Mouse (Mus musculus): Measurements from ENCODE around the gene Prim2.

Gene Prim2

GRCm38 (mm10) chr1:33471069-33471468 is 198.5 kb downstream of the Prim2 start:
- no peak for DNase-seq

- no peak for DNase-seq
Measured at GRCm38 (mm10) chr1:33470222-33470621, 199.4 kb downstream of the Prim2 start.

GRCm38 (mm10) chr1:33464234-33464633 is 205.4 kb downstream of the Prim2 start:
- no peak for DNase-seq

GRCm38 (mm10) chr1:33460703-33461102 is 208.9 kb downstream of the Prim2 start:
- DNase-seq, result no peak

GRCm38 (mm10) chr1:33460262-33460661 is 209.3 kb downstream of the Prim2 start:
- DNase-seq, result no peak

GRCm38 (mm10) chr1:33458950-33459349 is 210.6 kb downstream of the Prim2 start:
- DNase-seq, result no peak

GRCm38 (mm10) chr1:33454251-33454650 is 215.3 kb downstream of the Prim2 start:
- DNase-seq, result no peak

- no peak for DNase-seq
Measured at GRCm38 (mm10) chr1:33453299-33453698, 216.3 kb downstream of the Prim2 start.

GRCm38 (mm10) chr1:33447179-33447578 is 222.4 kb downstream of the Prim2 start:
- no peak for DNase-seq

GRCm38 (mm10) chr1:33436167-33436566 is 233.4 kb downstream of the Prim2 start:
- DNase-seq, result no peak

Measured in lung, postnatal 4 days (tissue).